Mouse (Mus musculus): ENCODE results near the gene Rbm25.

DNA sequence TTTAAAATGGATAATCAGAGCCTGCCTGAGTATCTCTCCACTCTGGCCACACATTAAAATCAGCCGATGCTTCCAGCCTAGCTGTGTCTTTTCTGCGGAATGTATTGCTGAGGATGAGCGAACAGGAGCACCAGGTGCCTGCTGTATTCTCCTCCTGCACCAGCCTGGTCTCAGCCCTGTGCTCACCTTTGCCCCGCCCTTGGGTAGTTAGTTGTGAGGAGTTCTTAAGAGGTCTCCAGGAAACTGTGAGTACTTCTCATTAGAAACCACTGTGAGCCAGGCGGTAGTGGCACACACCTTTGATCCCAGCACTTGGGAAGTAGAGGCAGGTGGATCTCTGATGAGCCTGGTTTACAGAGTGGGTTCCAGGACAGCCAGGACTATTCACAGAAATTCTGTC is 101.2 kb downstream of the Rbm25 start:
- TF ChIP-seq GATA1 (IDR thresholded peaks at IDR 0.05; ENCODE audit: low read length) (no peak), TAL1 (IDR thresholded peaks at IDR 0.05; ENCODE audit: low read length) (no peak)

Measured in erythroblast, embryonic 14.5 days (primary cell).